In the genomic region with DNA sequence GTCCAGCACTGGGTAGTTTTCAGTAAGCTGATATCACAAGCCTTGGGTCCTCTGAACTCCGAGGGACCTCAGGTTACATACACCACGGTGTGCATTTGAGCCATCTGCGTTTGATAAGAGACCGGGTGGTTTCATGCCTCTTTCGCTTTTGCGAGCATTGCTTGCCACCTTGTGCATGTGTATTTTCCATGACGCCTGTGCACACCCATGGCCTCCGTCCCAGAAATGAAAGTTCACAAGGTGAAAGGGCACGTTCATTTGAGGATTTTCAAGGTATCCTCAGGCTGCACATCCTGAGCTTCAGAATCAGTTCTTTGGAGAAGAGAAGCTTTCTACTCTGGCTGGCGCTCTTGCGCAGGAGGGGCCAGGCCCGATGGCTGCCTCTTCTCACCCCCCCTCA, we compare ENCODE assay signal across 25 mouse cellular contexts. TPM values are rescaled to one million over a fixed set of nuclear protein-coding genes. Genes with fewer than 3 reads are reported as not detected.
DNase-seq lines count a peak whose midpoint lies in the region; ATAC-seq and TF ChIP-seq lines count a peak whose summit lies in the region.
"Had no signal": no experiment of that assay in that cellular context is flagged by ENCODE, and none has a peak within 500 bp of the region (broad histone marks: within the 10 kb centered on the region; RNA-seq: fewer than 3 reads in every experiment).

No protein-coding gene starts in this region.

- no peak for ATAC-seq in liver, embryonic 12.5 days
- no peak for ATAC-seq in monocyte, adult 5-6 weeks (replicated peaks; ENCODE audit: insufficient number of reproducible peaks, low FRiP score, low TSS enrichment, poor library complexity, severe bottlenecking)
- ATAC-seq: forebrain, embryonic 16.5 days; hindbrain, postnatal 0 days; Patski had no signal

- H3K27ac ChIP-seq in liver, adult 2 months (replicated peaks; ENCODE audit: insufficient read depth, low read depth, low read length): peak overlapping the region; percentile 82
- no peak overlapping the region for H3K27ac ChIP-seq in liver, embryonic 12.5 days
- H3K27ac ChIP-seq: forebrain, embryonic 10.5 days; heart, embryonic 13.5 days; hindbrain, postnatal 0 days; left cerebral cortex, adult 2 months; neural tube, embryonic 15.5 days had no signal

- H3K27me3 ChIP-seq in liver, adult 2 months (ENCODE audit: control insufficient read depth, insufficient read depth, low read length): no peaks in the 10 kb centered on the region
- no peaks in the 10 kb centered on the region for H3K27me3 ChIP-seq in liver, embryonic 12.5 days (replicated peaks)
- H3K27me3 ChIP-seq: neural tube, embryonic 15.5 days; Patski had no signal

- peaks cover 8% of the 10 kb centered on the region for H3K4me1 ChIP-seq in liver, adult 2 months (ENCODE audit: control insufficient read depth, insufficient read depth, low read length)
- no peaks in the 10 kb centered on the region for H3K4me1 ChIP-seq in liver, embryonic 12.5 days
- H3K4me1 ChIP-seq: neural tube, embryonic 15.5 days had no signal

- TF ChIP-seq CTCF in liver, adult 2 months (IDR thresholded peaks at IDR 0.05; ENCODE audit: low read depth, low read length): no peak

- no peaks in the 10 kb centered on the region for H3K79me2 ChIP-seq in liver, adult 2 months (ENCODE audit: control insufficient read depth, insufficient read depth, low read length)

- H3K4me2 ChIP-seq in liver, embryonic 12.5 days: no peak overlapping the region
- H3K4me2 ChIP-seq: heart, embryonic 13.5 days; midbrain, embryonic 11.5 days; neural tube, embryonic 15.5 days had no signal

- no peak for TF ChIP-seq POLR2A in liver, adult 2 months (IDR thresholded peaks at IDR 0.05; ENCODE audit: extremely low read depth, insufficient read depth, low read length)

- peak overlapping the region; percentile 53; the same call in 1 of the 2 replicates for H3K9ac ChIP-seq in liver, adult 2 months (ENCODE audit: low read depth, low read length)
- H3K9ac ChIP-seq in liver, embryonic 12.5 days: no peak overlapping the region
- H3K9ac ChIP-seq: heart, embryonic 13.5 days; neural tube, embryonic 15.5 days had no signal

- no peaks in the 10 kb centered on the region for H3K9me3 ChIP-seq in liver, embryonic 12.5 days (replicated peaks)
- H3K9me3 ChIP-seq: forebrain, embryonic 10.5 days; G1E; heart, embryonic 13.5 days; neural tube, embryonic 15.5 days had no signal

- H3K36me3 ChIP-seq in liver, adult 2 months (ENCODE audit: control insufficient read depth, insufficient read depth, low read length): peaks cover 9% of the 10 kb centered on the region; the same call in 1 of the 2 replicates
- H3K36me3 ChIP-seq in liver, embryonic 12.5 days: no peaks in the 10 kb centered on the region
- H3K36me3 ChIP-seq: forebrain, embryonic 10.5 days; G1E; heart, embryonic 13.5 days; neural tube, embryonic 15.5 days had no signal

- WGBS in liver, adult 2 months: 29% methylated on average over 12 of the region's 12 CpGs
- 72% methylated on average over 12 of the region's 12 CpGs for WGBS in liver, embryonic 12.5 days (ENCODE audit: insufficient replicate concordance)

- H3K4me3 ChIP-seq in liver, adult 2 months (ENCODE audit: insufficient read depth, low read depth, low read length): no peak overlapping the region
- no peak overlapping the region for H3K4me3 ChIP-seq in liver, embryonic 12.5 days
- H3K4me3 ChIP-seq: forebrain, embryonic 10.5 days; heart, embryonic 13.5 days; left cerebral cortex, adult 2 months; neural tube, embryonic 15.5 days had no signal

- peak; percentile 53 for DNase-seq in adrenal gland, postnatal 14 days
- DNase-seq in adrenal gland, adult 8-10 months: no peak
- peak; percentile 97 for DNase-seq in liver, adult 2 months (ENCODE audit: extremely low read depth, low read depth, low spot score)
- peak; percentile 18 for DNase-seq in forelimb bud, embryonic 11.5 days (ENCODE audit: low read depth, low spot score)
- DNase-seq in lung, postnatal 10 days: no peak
- DNase-seq: cerebellum, adult 2 months; cerebellum, postnatal 36 days; gastrocnemius, postnatal 25 days; heart, adult 18-20 months; heart, postnatal 14 days; kidney, postnatal 4 days; lung, postnatal 14 days; right cerebral cortex, adult 18-20 months; right cerebral cortex, postnatal 4 days had no signal

RNA-seq across cellular contexts. Expression of a gene that starts 49.8 kb away (rescaled TPM):
- total RNA-seq in adrenal gland, postnatal 14 days (2021): 39.1 and 50.5 TPM in 2 replicates
- total RNA-seq in adrenal gland, adult 8-10 months (2022): 10 to 100 TPM; 30.9 to 51.4 (median 43.5) TPM
- total RNA-seq in liver, adult 2 months (2014; rRNA removed): 19.8 and 23.8 TPM in 2 replicates
- 70.7 and 88.9 TPM in 2 replicates for polyA plus RNA-seq in liver, adult 2 months (2012; rRNA removed)
- polyA plus RNA-seq in liver, embryonic 12.5 days (2016; fragmentation: Nextera tagmentation; extraction: Ambion mirVana): 81.7 and 82.9 TPM in 2 replicates
- 5.0 to 12.2 TPM (median 5.9 TPM) in 3 replicates for total RNA-seq in monocyte, adult 5-6 weeks (2017)

Comparison
In these comparisons a context has a peak if more than half of its experiments do, and no peak if none do; other contexts are left out.
1. DNase-seq: peak in adrenal gland, postnatal 14 days (single experiment), liver, adult 2 months (single experiment) and forelimb bud, embryonic 11.5 days (single experiment); none in adrenal gland, adult 8-10 months (single experiment) and lung, postnatal 10 days (single experiment).